Mouse (Mus musculus): ENCODE data around the gene Slfn4. TPM values are rescaled to one million over a fixed set of nuclear protein-coding genes. Genes with fewer than 3 reads are reported as not detected.
"Not testable (repeated sequence)": the region's sequence is repeated elsewhere in the genome, so short reads cannot be mapped to it uniquely, and the experiment has no call there.

The Slfn4 gene
- polyA plus RNA-seq, 1 experiment from 2014 or later: not detected

GRCm38 (mm10) chr11:83224750-83225149 lies 49.8 kb downstream of the Slfn4 start:
- Histone ChIP-seq H3K9me3 (no peaks in the 10 kb centered on the region), H3K36me3 (no peaks in the 10 kb centered on the region), H3K27me3 (no peaks in the 10 kb centered on the region), H3K4me2 (replicated peaks) (no peak overlapping the region), H3K4me3 (replicated peaks) (no peak overlapping the region), H3K9ac (replicated peaks) (no peak overlapping the region), H3K4me1 (replicated peaks) (no peaks in the 10 kb centered on the region), H3K27ac (no peak overlapping the region)
- WGBS: 83% methylated on average over 3 of the region's 3 CpGs
- ATAC-seq: no peak

- Histone ChIP-seq H3K4me3 (replicated peaks) (no peak overlapping the region), H3K4me1 (replicated peaks) (no peaks in the 10 kb centered on the region), H3K27me3 (no peaks in the 10 kb centered on the region), H3K27ac (no peak overlapping the region), H3K4me2 (replicated peaks) (no peak overlapping the region), H3K36me3 (no peaks in the 10 kb centered on the region), H3K9me3 (no peaks in the 10 kb centered on the region), H3K9ac (replicated peaks) (no peak overlapping the region)
- ATAC-seq: no peak
- 92% methylated on average over 9 of the region's 9 CpGs for WGBS
These were observed 50.5 kb downstream of the Slfn4 start for GRCm38 (mm10) chr11:83225371-83225960.

- H3K27ac ChIP-seq: no peak overlapping the region
- no peaks in the 10 kb centered on the region for H3K9me3 ChIP-seq
- H3K4me2 ChIP-seq (replicated peaks): no peak overlapping the region
- no peak overlapping the region for H3K9ac ChIP-seq (replicated peaks)
- WGBS: 86% methylated on average over 7 of the region's 7 CpGs
- no peaks in the 10 kb centered on the region for H3K27me3 ChIP-seq
- H3K4me1 ChIP-seq (replicated peaks): no peaks in the 10 kb centered on the region
- no peak for ATAC-seq
- H3K4me3 ChIP-seq (replicated peaks): no peak overlapping the region
- H3K36me3 ChIP-seq: no peaks in the 10 kb centered on the region
These were observed 53.1 kb downstream of the Slfn4 start for GRCm38 (mm10) chr11:83227926-83228723.

GRCm38 (mm10) chr11:83230966-83231365 lies 56.0 kb downstream of the Slfn4 start:
- H3K4me2 ChIP-seq (replicated peaks): no peak overlapping the region
- no peak overlapping the region for H3K4me3 ChIP-seq (replicated peaks)
- no peak overlapping the region for H3K27ac ChIP-seq
- no peaks in the 10 kb centered on the region for H3K36me3 ChIP-seq
- no peaks in the 10 kb centered on the region for H3K27me3 ChIP-seq
- no peaks in the 10 kb centered on the region for H3K9me3 ChIP-seq
- 75% methylated on average over 3 of the region's 3 CpGs for WGBS
- H3K9ac ChIP-seq (replicated peaks): no peak overlapping the region
- no peak for ATAC-seq
- H3K4me1 ChIP-seq (replicated peaks): no peaks in the 10 kb centered on the region

GRCm38 (mm10) chr11:83233621-83234020 lies 58.6 kb downstream of the Slfn4 start:
- not testable (repeated sequence) for H3K4me3 ChIP-seq (replicated peaks); H3K27ac ChIP-seq; H3K27me3 ChIP-seq; H3K4me2 ChIP-seq (replicated peaks); H3K4me1 ChIP-seq (replicated peaks); H3K9me3 ChIP-seq; ATAC-seq; H3K9ac ChIP-seq (replicated peaks); H3K36me3 ChIP-seq
- 40% methylated on average over 5 of the region's 5 CpGs for WGBS

DNA sequence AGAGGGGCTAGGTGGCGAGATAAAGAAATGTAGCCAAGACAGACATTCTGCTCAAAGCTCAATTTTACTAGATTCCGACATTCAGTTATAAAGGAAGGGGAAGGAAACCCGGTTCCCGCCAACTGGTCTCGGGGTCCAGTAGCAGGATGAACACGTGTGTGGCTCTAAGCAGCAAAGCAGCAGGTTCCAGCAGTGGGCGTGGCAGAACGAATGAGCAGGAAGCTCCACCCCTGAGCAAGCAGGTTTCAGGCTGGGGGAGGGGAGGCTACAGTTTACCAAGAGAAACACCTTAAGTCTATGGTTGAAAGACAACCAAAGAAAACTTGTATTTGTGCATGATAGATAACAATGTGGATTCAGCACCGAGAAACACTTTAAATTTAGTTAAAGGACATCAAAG lies 62.4 kb downstream of the Slfn4 start:
- WGBS: 83% methylated on average over 9 of the region's 9 CpGs
- H3K27me3 ChIP-seq; H3K4me2 ChIP-seq (replicated peaks); H3K4me1 ChIP-seq (replicated peaks); H3K36me3 ChIP-seq; H3K27ac ChIP-seq; H3K4me3 ChIP-seq (replicated peaks); H3K9ac ChIP-seq (replicated peaks); H3K9me3 ChIP-seq; ATAC-seq: not testable (repeated sequence)

- Histone ChIP-seq H3K4me3 (replicated peaks) (no peak overlapping the region), H3K27me3 (no peaks in the 10 kb centered on the region), H3K4me2 (replicated peaks) (no peak overlapping the region), H3K4me1 (replicated peaks) (no peaks in the 10 kb centered on the region), H3K27ac (no peak overlapping the region), H3K9ac (replicated peaks) (no peak overlapping the region), H3K36me3 (no peaks in the 10 kb centered on the region), H3K9me3 (no peaks in the 10 kb centered on the region)
- no peak for ATAC-seq
- 94% methylated on average over 2 of the region's 2 CpGs for WGBS
These were observed 63.4 kb downstream of the Slfn4 start for GRCm38 (mm10) chr11:83238389-83238788.

DNA sequence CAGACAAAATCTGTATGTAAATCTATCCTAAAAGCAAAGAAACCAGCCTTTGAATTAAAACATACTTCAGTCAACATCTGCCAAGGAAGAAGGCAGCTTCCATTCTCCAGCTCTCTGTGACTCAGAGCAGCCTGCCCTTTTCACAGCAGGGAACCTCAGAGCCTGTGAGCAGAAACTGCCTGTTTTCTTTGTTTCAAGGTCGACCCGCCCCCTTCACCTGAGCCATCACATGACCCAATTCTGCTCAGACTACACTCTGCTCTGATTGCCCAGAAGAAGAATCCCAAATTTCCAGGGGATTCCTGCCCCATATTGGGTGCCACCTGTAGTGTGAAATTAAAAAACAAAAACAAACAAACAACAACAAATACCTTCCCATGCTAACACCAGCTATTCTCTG lies 64.8 kb downstream of the Slfn4 start:
- no peak for ATAC-seq
- H3K27me3 ChIP-seq: no peaks in the 10 kb centered on the region
- no peak overlapping the region for H3K9ac ChIP-seq (replicated peaks)
- no peaks in the 10 kb centered on the region for H3K9me3 ChIP-seq
- 18% methylated on average over 2 of the region's 2 CpGs for WGBS
- H3K36me3 ChIP-seq: no peaks in the 10 kb centered on the region
- H3K4me3 ChIP-seq (replicated peaks): no peak overlapping the region
- H3K4me1 ChIP-seq (replicated peaks): no peaks in the 10 kb centered on the region
- H3K27ac ChIP-seq: no peak overlapping the region
- H3K4me2 ChIP-seq (replicated peaks): no peak overlapping the region

Other genes starting within 250 kb of the Slfn4 start
- 0.57 and 0.93 TPM in 2 replicates for gene Slfn5, start 223.8 kb upstream of the Slfn4 start, polyA plus RNA-seq (2015; fragmentation: Nextera tagmentation; extraction: Ambion mirVana)
- 3.7 TPM in 2 replicates for gene Slfn9, start 183.4 kb upstream of the Slfn4 start, polyA plus RNA-seq (2015; fragmentation: Nextera tagmentation; extraction: Ambion mirVana)
- gene Slfn8, start 154.4 kb upstream of the Slfn4 start, polyA plus RNA-seq (2015; fragmentation: Nextera tagmentation; extraction: Ambion mirVana): 0.06 and 0.31 TPM in 2 replicates
- 0.98 and 1.6 TPM in 2 replicates for gene Slfn2, start 110.1 kb upstream of the Slfn4 start, polyA plus RNA-seq (2015; fragmentation: Nextera tagmentation; extraction: Ambion mirVana)
- gene Slfn1, start 58.3 kb upstream of the Slfn4 start, polyA plus RNA-seq (2015; fragmentation: Nextera tagmentation; extraction: Ambion mirVana): 0.08 and 0.10 TPM in 2 replicates
- 0.11 TPM in 1 of 2 replicates, not detected in the other for gene Slfn3, start 16.1 kb downstream of the Slfn4 start, polyA plus RNA-seq (2015; fragmentation: Nextera tagmentation; extraction: Ambion mirVana)
- 0.12 and 0.15 TPM in 2 replicates for gene Slfn14, start 111.5 kb downstream of the Slfn4 start, polyA plus RNA-seq (2015; fragmentation: Nextera tagmentation; extraction: Ambion mirVana)
- 109 and 116 TPM in 2 replicates for gene Ap2b1, start 123.8 kb downstream of the Slfn4 start, polyA plus RNA-seq (2015; fragmentation: Nextera tagmentation; extraction: Ambion mirVana)
- gene Pex12, start 127.4 kb downstream of the Slfn4 start, polyA plus RNA-seq (2015; fragmentation: Nextera tagmentation; extraction: Ambion mirVana): 21.0 and 21.1 TPM in 2 replicates
- gene Rasl10b, start 234.0 kb downstream of the Slfn4 start, polyA plus RNA-seq (2015; fragmentation: Nextera tagmentation; extraction: Ambion mirVana): 12.0 and 21.1 TPM in 2 replicates